Mouse (Mus musculus) thymus, postnatal 10 days (tissue): ENCODE data around the gene Lrrc40.

ENCODE experiments used
- DNase-seq, 2 experiments: peaks; one replicate each; pipeline ENCODE4 v3.0.0; 2021; ENCODE audit warnings: low spot score in 2 of 2

Lrrc40 gene

GRCm38 (mm10) chr3:158036329-158036988 lies at the start of gene Lrrc40, which contains the start of gene Srsf11:
Gene Lrrc40, plus strand, starts transcription at chr3:158036662.
Gene Srsf11, minus strand, starts transcription at chr3:158036639.
- DNase-seq: peak; percentile 90 to 93

GRCm38 (mm10) chr3:157993322-157993721 lies 43.1 kb upstream of the Lrrc40 start:
- no peak for DNase-seq

- no peak for DNase-seq
These were observed 40.7 kb upstream of the Lrrc40 start for GRCm38 (mm10) chr3:157995726-157996125.

GRCm38 (mm10) chr3:157998742-157999369 lies 37.6 kb upstream of the Lrrc40 start:
- no peak for DNase-seq

- no peak for DNase-seq
These were observed 27.8 kb upstream of the Lrrc40 start for GRCm38 (mm10) chr3:158008647-158009046.

GRCm38 (mm10) chr3:158009762-158010320 lies 26.6 kb upstream of the Lrrc40 start:
- DNase-seq: no peak

- DNase-seq: peak; percentile 77 to 89
These were observed 5.0 kb upstream of the Lrrc40 start for GRCm38 (mm10) chr3:158031371-158031925.

- no peak for DNase-seq
These were observed 4.4 kb upstream of the Lrrc40 start for GRCm38 (mm10) chr3:158032106-158032505.

- DNase-seq: no peak
These were observed 596 bp upstream of the Lrrc40 start for GRCm38 (mm10) chr3:158035866-158036265.

- no peak for DNase-seq
These were observed 1.6 kb downstream of the Lrrc40 start for GRCm38 (mm10) chr3:158038106-158038505.

- DNase-seq: no peak
These were observed 4.3 kb downstream of the Lrrc40 start for GRCm38 (mm10) chr3:158040755-158041154.

- DNase-seq: no peak
These were observed 13.0 kb downstream of the Lrrc40 start for GRCm38 (mm10) chr3:158049508-158049907.

- no peak for DNase-seq
These were observed 24.3 kb downstream of the Lrrc40 start for GRCm38 (mm10) chr3:158060621-158061291.

- DNase-seq: no peak
These were observed 25.5 kb downstream of the Lrrc40 start for GRCm38 (mm10) chr3:158061811-158062523.

GRCm38 (mm10) chr3:158065256-158065655 lies 28.8 kb downstream of the Lrrc40 start:
- DNase-seq: no peak

- no peak for DNase-seq
These were observed 31.5 kb downstream of the Lrrc40 start for GRCm38 (mm10) chr3:158067916-158068315.

GRCm38 (mm10) chr3:158068613-158069263 lies 32.3 kb downstream of the Lrrc40 start:
- DNase-seq: no peak

- DNase-seq: no peak
These were observed 38.5 kb downstream of the Lrrc40 start for GRCm38 (mm10) chr3:158075004-158075403.

- no peak for DNase-seq
These were observed 40.4 kb downstream of the Lrrc40 start for GRCm38 (mm10) chr3:158076685-158077379.

- DNase-seq: no peak
These were observed 40.9 kb downstream of the Lrrc40 start for GRCm38 (mm10) chr3:158077380-158077772.
